Mouse (Mus musculus) bone marrow macrophage, adult 2 months (primary cell): ENCODE results near the gene Cttnbp2. TPM values are rescaled to one million over a fixed set of nuclear protein-coding genes. Genes with fewer than 3 reads are reported as not detected.

Source experiments
- H3K27ac ChIP-seq: 2 replicates; pipeline ENCODE4 v1.5.1; 2012; ENCODE audit warnings: low read depth, low read length; ENCODE audit not compliant: insufficient read depth
- H3K4me1 ChIP-seq: 2 replicates; pipeline ENCODE4 v1.6.1; 2012; ENCODE audit warnings: low read length; ENCODE audit not compliant: control insufficient read depth, insufficient read depth
- H3K4me3 ChIP-seq: 2 replicates; pipeline ENCODE4 v1.5.1; 2012; ENCODE audit warnings: mild to moderate bottlenecking, low read length, moderate library complexity; ENCODE audit not compliant: insufficient read depth
- CTCF ChIP-seq: IDR thresholded peaks from 2 replicates; pipeline ENCODE4 v1.5.1; 2012; ENCODE audit warnings: low read depth, mild to moderate bottlenecking, low read length, moderate library complexity
- POLR2A ChIP-seq: IDR thresholded peaks from 2 replicates; pipeline ENCODE4 v1.6.1; 2012; ENCODE audit warnings: mild to moderate bottlenecking, low read depth, low read length, borderline replicate concordance
- polyA plus RNA-seq: library from polyadenylated mRNA; stranded (reverse); fragments of >200 nt; gene quantifications from 2 replicates; pipeline ENCODE4 v1.2.4, GENCODE M21; 2012; ENCODE audit not compliant: missing spikeins, insufficient read depth, insufficient read length

The Cttnbp2 gene
- polyA plus RNA-seq, 1 experiment = not detected

DNA sequence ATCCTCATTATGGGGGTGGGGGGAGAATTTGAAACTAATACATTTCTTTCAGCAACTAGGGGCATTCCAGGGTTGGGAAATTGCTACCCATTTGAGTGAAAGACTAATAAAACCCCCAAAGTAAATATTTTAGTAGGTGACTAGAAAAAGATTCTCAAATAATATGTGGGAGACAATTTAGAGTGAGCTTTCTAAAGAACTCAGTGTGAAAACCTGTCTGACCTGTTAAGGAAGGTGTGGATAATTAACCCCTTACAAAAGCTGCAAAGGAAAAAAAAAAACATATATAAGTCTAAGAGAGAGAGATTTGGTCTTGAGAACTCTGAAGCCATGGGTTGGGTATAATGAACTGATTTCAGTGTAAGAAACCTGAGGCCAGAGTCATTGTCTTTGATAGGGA lies 176.3 kb downstream of the Cttnbp2 start:
- no peak overlapping the region for H3K27ac ChIP-seq

DNA sequence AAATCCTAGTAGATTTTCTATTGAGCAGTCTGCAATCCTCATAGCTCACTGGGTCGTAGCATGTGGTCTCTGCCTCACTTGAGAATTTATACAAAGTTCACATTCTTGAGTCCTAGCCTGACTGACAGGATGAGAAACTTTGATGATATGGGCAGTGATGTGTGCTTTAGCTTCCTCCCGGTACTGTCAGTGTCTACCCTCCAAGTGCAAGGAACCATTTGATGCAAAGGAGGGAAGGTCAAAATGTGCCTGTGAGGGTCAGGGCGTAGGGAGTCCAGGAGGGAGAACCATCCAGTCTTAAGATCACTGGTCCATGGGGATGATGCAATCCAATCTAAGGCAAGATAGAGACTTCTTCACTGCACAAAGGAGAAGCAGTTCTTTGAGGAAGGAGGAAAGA lies 179.2 kb downstream of the Cttnbp2 start:
- H3K27ac ChIP-seq = no peak overlapping the region
- no peak overlapping the region for H3K4me3 ChIP-seq
- TF ChIP-seq POLR2A (no peak), CTCF (no peak)
- H3K4me1 ChIP-seq = no peaks in the 10 kb centered on the region

More for the DNA sequence above, 176.3 kb downstream of the Cttnbp2 start:
- TF ChIP-seq CTCF (no peak), POLR2A (no peak)
- H3K4me1 ChIP-seq = no peaks in the 10 kb centered on the region
- no peak overlapping the region for H3K4me3 ChIP-seq

DNA sequence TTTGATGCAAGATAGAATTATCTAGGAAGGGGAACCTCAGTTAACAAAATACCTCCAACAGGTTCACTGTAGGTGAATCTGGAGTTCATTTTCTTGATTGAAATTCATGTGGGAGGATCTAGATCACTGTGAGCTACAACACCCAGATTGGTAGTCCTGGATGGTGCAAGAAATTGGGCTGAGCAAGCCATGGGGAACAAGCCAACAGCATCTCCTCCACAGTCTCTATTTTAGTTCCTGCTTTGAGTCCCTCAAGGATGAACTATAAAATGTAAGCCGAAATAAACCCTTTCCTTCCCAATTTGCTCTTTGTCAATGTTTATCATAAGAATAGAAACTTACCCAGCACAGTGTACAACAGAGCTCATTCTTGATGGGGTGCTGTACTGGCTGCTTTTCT lies 191.7 kb downstream of the Cttnbp2 start:
- no peak for TF ChIP-seq CTCF
- no peak for TF ChIP-seq POLR2A
- H3K4me1 ChIP-seq = no peaks in the 10 kb centered on the region
- no peak overlapping the region for H3K4me3 ChIP-seq
- no peak overlapping the region for H3K27ac ChIP-seq
